Mouse (Mus musculus): ENCODE data around the gene Cacna2d4. TPM values are rescaled to one million over a fixed set of nuclear protein-coding genes. Genes with fewer than 3 reads are reported as not detected.
"Not testable (repeated sequence)": the region's sequence is repeated elsewhere in the genome, so short reads cannot be mapped to it uniquely, and the experiment has no call there.

Cacna2d4 gene
- polyA plus RNA-seq, 1 experiment from 2014 or later = 0.23 TPM

GRCm38 (mm10) chr6:119198534-119199273, 37.6 kb upstream of the Cacna2d4 start:
- ATAC-seq (ENCODE audit: insufficient number of reproducible peaks, insufficient read depth, low FRiP score, low read depth) = no peak
- H3K9ac ChIP-seq (replicated peaks; ENCODE audit: low read depth, low read length) = no peak overlapping the region
- H3K36me3 ChIP-seq (ENCODE audit: control insufficient read depth, insufficient read depth, low read length) = no peaks in the 10 kb centered on the region; the same call in 1 of the 2 replicates
- 53% methylated on average over 15 of the region's 15 CpGs for WGBS
- no peaks in the 10 kb centered on the region; the same call in 1 of the 2 replicates for H3K4me1 ChIP-seq (ENCODE audit: control insufficient read depth, insufficient read depth, low read length)
- no peaks in the 10 kb centered on the region for H3K27me3 ChIP-seq (ENCODE audit: control insufficient read depth, insufficient read depth, low read length)
- H3K4me2 ChIP-seq (replicated peaks; ENCODE audit: low read depth, low read length) = no peak overlapping the region
- no peak overlapping the region for H3K4me3 ChIP-seq (ENCODE audit: low read depth, low read length)
- H3K9me3 ChIP-seq (ENCODE audit: control insufficient read depth, low read depth, low read length) = no peaks in the 10 kb centered on the region
- no peak overlapping the region for H3K27ac ChIP-seq (ENCODE audit: low read length)

- 47% methylated on average over 8 of the region's 8 CpGs for WGBS
- Histone ChIP-seq H3K27ac (ENCODE audit: low read length) (no peak overlapping the region), H3K9me3 (ENCODE audit: control insufficient read depth, low read depth, low read length) (no peaks in the 10 kb centered on the region)
These were observed 36.9 kb upstream of the Cacna2d4 start for GRCm38 (mm10) chr6:119199274-119199879.

DNA sequence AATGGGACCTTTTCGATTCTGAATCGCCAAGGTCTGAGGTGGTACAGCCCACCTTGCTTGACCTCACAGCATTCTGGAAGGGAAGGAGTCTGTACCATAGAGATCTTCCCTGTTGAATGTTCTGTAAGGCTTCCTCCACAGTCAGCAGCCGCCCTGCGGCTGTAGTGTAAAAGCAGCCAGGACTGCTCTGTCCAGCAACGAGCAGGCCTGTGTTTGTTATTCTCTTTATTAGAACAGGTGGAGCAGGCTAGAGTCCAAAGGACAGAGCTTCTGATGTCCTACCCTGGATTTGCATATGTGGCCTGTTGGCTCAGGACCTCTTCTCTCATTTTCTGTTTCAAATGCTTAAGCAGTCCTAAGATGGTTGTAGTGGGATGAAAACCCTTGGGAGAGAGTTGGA, 36.0 kb upstream of the Cacna2d4 start:
- no peaks in the 10 kb centered on the region for H3K27me3 ChIP-seq (ENCODE audit: control insufficient read depth, insufficient read depth, low read length)
- ATAC-seq (ENCODE audit: insufficient number of reproducible peaks, insufficient read depth, low FRiP score, low read depth) = no peak
- no peaks in the 10 kb centered on the region for H3K9me3 ChIP-seq (ENCODE audit: control insufficient read depth, low read depth, low read length)
- H3K27ac ChIP-seq (ENCODE audit: low read length) = no peak overlapping the region
- H3K4me3 ChIP-seq (ENCODE audit: low read depth, low read length) = no peak overlapping the region
- H3K9ac ChIP-seq (replicated peaks; ENCODE audit: low read depth, low read length) = no peak overlapping the region
- WGBS = 72% methylated on average over 5 of the region's 5 CpGs
- H3K36me3 ChIP-seq (ENCODE audit: control insufficient read depth, insufficient read depth, low read length) = no peaks in the 10 kb centered on the region; the same call in 1 of the 2 replicates
- no peaks in the 10 kb centered on the region; the same call in 1 of the 2 replicates for H3K4me1 ChIP-seq (ENCODE audit: control insufficient read depth, insufficient read depth, low read length)
- no peak overlapping the region for H3K4me2 ChIP-seq (replicated peaks; ENCODE audit: low read depth, low read length)

More at GRCm38 (mm10) chr6:119199274-119199879, 36.9 kb upstream of the Cacna2d4 start:
- no peak overlapping the region for H3K4me3 ChIP-seq (ENCODE audit: low read depth, low read length)
- H3K36me3 ChIP-seq (ENCODE audit: control insufficient read depth, insufficient read depth, low read length) = no peaks in the 10 kb centered on the region; the same call in 1 of the 2 replicates
- ATAC-seq (ENCODE audit: insufficient number of reproducible peaks, insufficient read depth, low FRiP score, low read depth) = no peak
- no peaks in the 10 kb centered on the region; the same call in 1 of the 2 replicates for H3K4me1 ChIP-seq (ENCODE audit: control insufficient read depth, insufficient read depth, low read length)
- H3K27me3 ChIP-seq (ENCODE audit: control insufficient read depth, insufficient read depth, low read length) = no peaks in the 10 kb centered on the region
- H3K4me2 ChIP-seq (replicated peaks; ENCODE audit: low read depth, low read length) = no peak overlapping the region
- no peak overlapping the region for H3K9ac ChIP-seq (replicated peaks; ENCODE audit: low read depth, low read length)

- no peak overlapping the region for H3K27ac ChIP-seq (ENCODE audit: low read length)
- no peak for ATAC-seq (ENCODE audit: insufficient number of reproducible peaks, insufficient read depth, low FRiP score, low read depth)
- no peaks in the 10 kb centered on the region for H3K9me3 ChIP-seq (ENCODE audit: control insufficient read depth, low read depth, low read length)
- H3K9ac ChIP-seq (replicated peaks; ENCODE audit: low read depth, low read length) = no peak overlapping the region
- no peaks in the 10 kb centered on the region; the same call in 1 of the 2 replicates for H3K36me3 ChIP-seq (ENCODE audit: control insufficient read depth, insufficient read depth, low read length)
- H3K4me1 ChIP-seq (ENCODE audit: control insufficient read depth, insufficient read depth, low read length) = no peaks in the 10 kb centered on the region; the same call in 1 of the 2 replicates
- no peak overlapping the region for H3K4me2 ChIP-seq (replicated peaks; ENCODE audit: low read depth, low read length)
- H3K27me3 ChIP-seq (ENCODE audit: control insufficient read depth, insufficient read depth, low read length) = no peaks in the 10 kb centered on the region
- WGBS = 93% methylated on average over 4 of the region's 4 CpGs
- H3K4me3 ChIP-seq (ENCODE audit: low read depth, low read length) = no peak overlapping the region
These were observed 34.8 kb upstream of the Cacna2d4 start for GRCm38 (mm10) chr6:119201575-119201974.

GRCm38 (mm10) chr6:119204286-119204685, 32.0 kb upstream of the Cacna2d4 start:
- ATAC-seq (ENCODE audit: insufficient number of reproducible peaks, insufficient read depth, low FRiP score, low read depth) = no peak

GRCm38 (mm10) chr6:119204915-119205314, 31.4 kb upstream of the Cacna2d4 start:
- ATAC-seq (ENCODE audit: insufficient number of reproducible peaks, insufficient read depth, low FRiP score, low read depth) = no peak
- 78% methylated on average over 3 of the region's 3 CpGs for WGBS

More at GRCm38 (mm10) chr6:119204286-119204685, 32.0 kb upstream of the Cacna2d4 start:
- no peaks in the 10 kb centered on the region for H3K9me3 ChIP-seq (ENCODE audit: control insufficient read depth, low read depth, low read length)
- H3K9ac ChIP-seq (replicated peaks; ENCODE audit: low read depth, low read length) = no peak overlapping the region
- no peaks in the 10 kb centered on the region; the same call in 1 of the 2 replicates for H3K36me3 ChIP-seq (ENCODE audit: control insufficient read depth, insufficient read depth, low read length)
- no peak overlapping the region for H3K4me3 ChIP-seq (ENCODE audit: low read depth, low read length)
- 81% methylated on average over 7 of the region's 7 CpGs for WGBS
- H3K4me2 ChIP-seq (replicated peaks; ENCODE audit: low read depth, low read length) = no peak overlapping the region
- H3K4me1 ChIP-seq (ENCODE audit: control insufficient read depth, insufficient read depth, low read length) = no peaks in the 10 kb centered on the region
- no peak overlapping the region for H3K27ac ChIP-seq (ENCODE audit: low read length)
- H3K27me3 ChIP-seq (ENCODE audit: control insufficient read depth, insufficient read depth, low read length) = no peaks in the 10 kb centered on the region

GRCm38 (mm10) chr6:119206006-119206405, 30.3 kb upstream of the Cacna2d4 start:
- not testable (repeated sequence) for H3K4me2 ChIP-seq (replicated peaks; ENCODE audit: low read depth, low read length); H3K36me3 ChIP-seq (ENCODE audit: control insufficient read depth, insufficient read depth, low read length); H3K9me3 ChIP-seq (ENCODE audit: control insufficient read depth, low read depth, low read length); H3K27ac ChIP-seq (ENCODE audit: low read length); ATAC-seq (ENCODE audit: insufficient number of reproducible peaks, insufficient read depth, low FRiP score, low read depth); H3K4me3 ChIP-seq (ENCODE audit: low read depth, low read length); H3K4me1 ChIP-seq (ENCODE audit: control insufficient read depth, insufficient read depth, low read length); H3K9ac ChIP-seq (replicated peaks; ENCODE audit: low read depth, low read length); H3K27me3 ChIP-seq (ENCODE audit: control insufficient read depth, insufficient read depth, low read length)
- 85% methylated on average over 7 of the region's 7 CpGs for WGBS

More at GRCm38 (mm10) chr6:119204915-119205314, 31.4 kb upstream of the Cacna2d4 start:
- Histone ChIP-seq H3K4me3 (ENCODE audit: low read depth, low read length) (no peak overlapping the region), H3K27me3 (ENCODE audit: control insufficient read depth, insufficient read depth, low read length) (no peaks in the 10 kb centered on the region), H3K27ac (ENCODE audit: low read length) (no peak overlapping the region), H3K9ac (replicated peaks; ENCODE audit: low read depth, low read length) (no peak overlapping the region), H3K9me3 (ENCODE audit: control insufficient read depth, low read depth, low read length) (no peaks in the 10 kb centered on the region), H3K4me1 (ENCODE audit: control insufficient read depth, insufficient read depth, low read length) (no peaks in the 10 kb centered on the region), H3K36me3 (ENCODE audit: control insufficient read depth, insufficient read depth, low read length) (no peaks in the 10 kb centered on the region; the same call in 1 of the 2 replicates), H3K4me2 (replicated peaks; ENCODE audit: low read depth, low read length) (no peak overlapping the region)

DNA sequence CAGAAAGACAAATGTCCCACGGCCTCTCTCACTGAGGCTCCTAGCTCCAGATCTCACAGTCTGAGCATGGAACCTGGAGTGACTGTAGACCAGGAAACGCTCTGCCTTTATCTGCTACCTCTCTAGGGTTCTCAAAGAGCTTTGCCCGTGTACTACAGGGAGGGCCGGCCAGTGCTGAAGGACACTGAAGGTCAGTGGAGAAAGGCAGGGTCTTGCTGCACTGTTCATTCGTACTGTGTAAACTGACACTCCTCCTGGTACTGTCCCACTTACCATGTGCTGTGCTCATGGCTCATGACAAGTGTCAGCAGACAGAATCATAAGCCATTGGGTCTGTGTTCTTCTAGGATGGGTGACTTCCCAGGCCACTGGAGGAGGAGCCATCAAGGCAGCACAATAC, 23.0 kb upstream of the Cacna2d4 start:
- Histone ChIP-seq H3K4me1 (ENCODE audit: control insufficient read depth, insufficient read depth, low read length) (no peaks in the 10 kb centered on the region), H3K27me3 (ENCODE audit: control insufficient read depth, insufficient read depth, low read length) (no peaks in the 10 kb centered on the region), H3K9me3 (ENCODE audit: control insufficient read depth, low read depth, low read length) (no peaks in the 10 kb centered on the region), H3K27ac (ENCODE audit: low read length) (no peak overlapping the region), H3K4me3 (ENCODE audit: low read depth, low read length) (no peak overlapping the region), H3K4me2 (replicated peaks; ENCODE audit: low read depth, low read length) (no peak overlapping the region), H3K9ac (replicated peaks; ENCODE audit: low read depth, low read length) (no peak overlapping the region), H3K36me3 (ENCODE audit: control insufficient read depth, insufficient read depth, low read length) (0 out of 2 replicates have a peak, but pooled peaks cover 5% of the 10 kb centered on the region)
- ATAC-seq (ENCODE audit: insufficient number of reproducible peaks, insufficient read depth, low FRiP score, low read depth) = no peak
- 75% methylated on average over 5 of the region's 5 CpGs for WGBS

All from stomach, embryonic 14.5 days (tissue).